Mouse (Mus musculus) bone marrow macrophage, adult 2 months (primary cell): ENCODE measurements around the gene Lypd8.

Experiments
- CTCF ChIP-seq: IDR thresholded peaks from 2 replicates; pipeline ENCODE4 v1.5.1; 2012; ENCODE audit warnings: low read depth, mild to moderate bottlenecking, low read length, moderate library complexity
- POLR2A ChIP-seq: IDR thresholded peaks from 2 replicates; pipeline ENCODE4 v1.6.1; 2012; ENCODE audit warnings: mild to moderate bottlenecking, low read depth, low read length, borderline replicate concordance

DNA sequence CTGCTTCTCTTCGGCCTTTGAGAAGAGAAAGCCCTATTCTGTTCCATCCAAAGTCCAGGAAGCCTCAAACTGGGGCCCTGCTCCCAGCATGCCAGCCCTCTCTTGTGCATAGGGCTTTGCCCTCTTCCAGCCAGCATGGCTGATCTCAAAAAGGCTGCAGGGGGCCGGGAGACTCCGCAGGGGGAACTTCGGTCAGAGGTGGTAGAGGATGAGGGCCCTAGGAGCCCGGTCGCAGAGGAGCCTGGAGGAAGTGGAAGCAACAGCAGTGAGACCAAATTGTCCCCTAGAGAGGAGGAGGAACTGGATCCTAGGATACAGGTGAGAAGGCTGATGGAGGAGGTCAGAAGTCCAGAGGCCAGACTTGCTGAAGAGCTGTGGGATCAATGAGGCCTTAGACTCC is 47.3 kb upstream of the Lypd8 start:
- TF ChIP-seq CTCF (no peak), POLR2A (no peak)
